Mouse (Mus musculus) cerebellum, postnatal 36 days (tissue): ENCODE measurements around the gene Ikzf1.

Experiments used
- DNase-seq, 2 experiments: peaks; one replicate each; pipeline ENCODE4 v3.0.0; 2021 to 2022; ENCODE audit warnings: mixed read lengths in 2 of 2

The Ikzf1 gene

DNA sequence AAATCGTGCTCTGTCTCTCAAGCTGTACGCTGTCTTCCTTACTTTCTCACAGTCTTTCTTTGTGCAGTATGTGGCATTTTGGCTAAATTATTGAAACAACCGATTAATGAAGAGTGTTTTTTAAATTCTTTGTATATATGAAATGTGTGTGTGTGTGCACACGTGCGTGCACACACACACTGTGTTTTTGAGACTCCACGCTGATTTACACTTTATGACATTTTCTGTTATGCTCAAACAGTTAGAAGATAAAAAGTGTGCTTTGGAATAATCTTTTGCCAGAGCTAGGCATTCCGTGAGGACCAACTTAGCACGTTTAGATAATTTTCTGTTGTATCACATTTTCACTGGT is 6.0 kb downstream of the Ikzf1 start:
- DNase-seq: no peak

DNA sequence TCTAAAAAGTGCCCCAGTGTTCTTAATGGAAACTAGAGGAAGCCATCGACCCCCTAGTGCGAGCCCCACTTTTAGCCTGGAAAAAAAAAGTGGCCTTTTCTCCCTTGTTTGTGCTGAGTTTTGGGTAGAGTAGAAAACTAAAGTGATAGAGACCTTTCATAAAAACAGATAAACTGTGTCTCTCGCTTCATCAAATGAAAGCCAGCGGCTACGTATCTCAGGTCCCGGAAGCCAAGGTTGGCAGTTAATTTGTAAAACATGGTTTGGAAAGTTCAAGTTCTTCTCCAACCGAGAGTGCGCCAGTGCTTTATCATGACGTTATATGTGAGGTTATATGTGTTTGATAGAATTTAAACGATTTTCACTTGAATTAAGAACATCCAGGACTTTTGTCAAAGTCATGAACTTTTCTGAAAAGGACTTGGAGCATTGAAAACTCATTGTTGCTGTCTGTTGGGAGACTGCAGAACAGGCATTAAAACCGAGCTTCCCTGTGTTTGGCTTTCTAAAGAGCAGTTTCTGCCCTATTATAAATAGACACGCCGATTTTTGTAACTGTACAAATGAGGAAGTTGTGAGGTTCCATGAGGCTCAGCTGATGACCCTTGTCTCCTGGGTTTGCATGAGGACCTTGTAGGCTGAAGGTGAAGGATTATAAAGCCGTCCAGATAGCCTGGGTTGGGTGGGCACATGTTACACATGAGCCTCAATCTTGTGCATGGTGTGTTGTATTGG is 6.7 kb downstream of the Ikzf1 start:
- DNase-seq: no peak

DNA sequence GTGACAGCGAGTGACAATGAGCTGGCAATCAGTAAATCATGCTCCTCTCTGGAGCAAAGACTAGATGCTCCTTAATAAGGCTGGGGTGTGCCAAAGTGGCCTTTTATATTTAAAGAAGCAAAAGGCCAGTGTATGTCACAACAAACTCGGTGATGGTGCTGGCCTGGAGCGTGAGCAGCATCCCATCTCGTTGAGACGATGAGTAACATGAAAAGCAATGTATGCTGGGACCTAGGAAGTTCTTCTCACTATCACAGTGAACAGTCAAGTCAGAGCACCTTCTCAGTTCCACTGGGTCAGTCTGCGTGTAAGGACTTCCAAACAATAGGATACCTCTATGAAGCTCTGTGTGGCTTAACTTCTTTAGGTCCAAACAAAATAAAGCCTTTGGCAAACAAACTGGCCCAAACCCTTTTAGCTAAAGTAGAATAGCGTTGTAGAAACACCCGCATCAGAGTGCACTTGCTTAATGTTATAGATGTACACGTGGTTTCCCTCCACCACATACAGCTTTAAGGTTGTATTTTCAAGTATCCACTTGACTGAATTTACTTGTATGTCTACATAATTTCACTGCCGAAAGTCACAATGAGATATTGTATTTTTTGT is 7.9 kb downstream of the Ikzf1 start:
- no peak for DNase-seq

DNA sequence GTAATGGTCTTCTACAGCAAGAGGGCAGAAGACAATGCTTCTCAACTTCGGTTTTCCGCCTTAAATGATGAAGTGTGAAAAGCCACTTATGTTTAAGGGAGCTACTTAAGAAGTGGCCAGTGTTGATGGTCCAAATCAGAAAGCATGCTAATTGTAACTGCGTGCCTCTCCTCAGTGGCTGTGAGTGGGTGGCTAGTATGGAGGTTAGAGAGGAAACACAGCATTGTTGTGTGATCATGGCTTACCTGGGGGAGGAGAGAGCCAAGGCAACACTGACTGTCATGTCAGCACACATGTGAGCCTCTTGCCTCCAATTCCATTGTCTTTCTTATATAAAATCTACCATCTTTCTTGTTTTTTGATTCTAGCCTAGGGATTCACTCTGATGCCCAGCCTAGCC is 8.6 kb downstream of the Ikzf1 start:
- DNase-seq: no peak

DNA sequence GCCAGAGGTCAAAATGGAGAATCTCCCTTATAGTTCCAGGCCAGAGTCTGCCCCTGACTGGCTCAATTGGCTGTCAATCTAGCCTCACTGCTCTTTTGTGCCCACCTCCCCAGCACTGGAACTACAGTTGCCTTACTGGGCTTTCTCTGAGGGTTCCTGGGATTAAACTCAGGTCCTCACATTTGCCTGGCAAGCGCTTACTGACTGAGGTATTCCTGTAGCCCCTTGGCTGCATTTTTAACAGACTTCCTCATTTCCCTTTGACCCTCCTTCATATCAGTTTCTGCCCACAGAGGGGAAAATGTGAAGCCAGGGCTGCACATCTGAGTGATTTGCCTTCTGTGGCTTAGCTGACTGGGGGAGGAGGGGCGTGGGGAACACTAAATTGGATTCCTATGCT is 9.3 kb downstream of the Ikzf1 start:
- no peak for DNase-seq

DNA sequence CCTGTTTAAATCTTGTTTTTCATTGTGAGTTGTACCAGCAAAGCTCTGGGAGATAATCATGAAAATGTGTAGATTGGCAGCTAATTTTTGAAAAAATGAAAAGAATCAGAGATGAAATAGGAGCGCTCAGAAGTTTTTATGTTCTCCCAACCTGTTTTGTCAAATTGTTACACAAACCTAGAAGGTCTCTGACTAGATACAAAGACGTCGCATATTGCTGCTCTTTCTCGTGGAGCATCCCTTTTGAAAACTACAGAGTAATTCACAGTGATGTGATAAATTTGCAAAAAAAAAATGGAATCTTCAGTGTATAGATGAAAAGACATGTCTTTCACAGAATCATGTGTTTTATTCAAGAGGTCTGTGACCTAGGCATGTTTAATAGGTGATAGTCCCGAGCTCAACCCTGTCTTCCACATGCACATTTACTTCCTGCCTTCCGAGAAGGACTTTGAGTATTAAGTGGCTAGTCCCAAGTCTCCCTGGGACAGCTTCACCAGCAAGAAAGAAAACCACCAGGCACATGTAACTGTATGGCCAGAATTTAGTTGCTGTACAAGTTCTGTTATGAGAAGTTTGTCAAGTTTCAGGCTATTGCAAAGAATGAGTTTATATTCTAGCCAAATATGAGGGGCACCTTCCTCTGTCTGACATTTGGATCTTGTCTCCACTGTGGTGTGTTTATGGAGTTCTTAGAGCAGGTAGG is 9.8 kb downstream of the Ikzf1 start:
- DNase-seq: no peak

DNA sequence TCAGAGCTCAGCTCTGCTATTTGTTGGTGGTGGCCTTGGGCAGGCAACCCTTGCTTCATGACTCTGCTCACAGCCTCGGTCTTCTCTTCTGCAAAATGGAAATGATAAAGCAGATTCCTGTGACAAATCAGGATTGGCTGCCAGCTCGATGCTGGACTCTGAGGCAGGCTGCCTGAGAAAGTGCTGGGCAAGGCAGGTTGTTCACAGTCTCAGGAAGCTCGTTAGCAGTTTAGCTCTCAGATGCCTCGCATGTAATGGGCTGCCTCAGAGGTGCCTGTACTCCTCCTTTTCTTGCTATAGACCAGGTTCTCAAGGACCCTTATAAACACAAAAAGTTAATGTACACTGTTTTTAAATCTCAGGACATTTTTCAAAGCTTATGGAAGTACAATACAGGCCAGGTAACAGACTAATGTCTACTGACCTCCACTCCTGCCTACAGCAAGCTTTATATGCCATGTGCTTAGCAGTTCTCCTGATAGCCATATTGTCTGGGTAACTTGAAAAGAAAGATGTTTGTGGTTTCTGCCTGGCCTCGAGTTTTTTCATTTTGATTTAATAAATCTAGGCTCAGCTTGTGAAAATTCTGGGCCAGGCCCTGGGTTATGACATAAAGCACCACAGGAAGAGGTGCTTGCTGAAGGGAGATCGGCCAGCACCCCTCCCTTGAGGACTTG is 10.5 kb downstream of the Ikzf1 start:
- DNase-seq: no peak

DNA sequence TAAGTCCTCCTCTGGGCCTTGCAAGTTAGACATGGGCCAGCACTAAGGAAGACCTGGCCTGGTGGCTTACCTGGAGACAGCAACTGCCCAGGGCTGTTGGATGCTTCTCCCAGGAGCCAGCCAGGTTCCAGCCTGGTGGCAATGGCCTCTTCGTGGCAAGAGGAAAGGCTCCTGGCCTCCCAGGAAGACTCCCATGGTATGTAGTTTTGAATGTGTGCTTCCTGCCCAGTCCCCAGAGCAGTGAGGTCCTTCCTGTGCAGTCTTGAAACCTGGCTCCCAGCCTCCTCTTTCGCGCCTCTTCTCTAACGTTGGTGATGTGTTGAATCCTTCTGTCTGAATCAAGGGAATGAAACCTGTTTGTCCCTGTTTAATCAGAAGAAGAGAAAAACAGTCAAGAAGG is 11.1 kb downstream of the Ikzf1 start:
- no peak for DNase-seq

DNA sequence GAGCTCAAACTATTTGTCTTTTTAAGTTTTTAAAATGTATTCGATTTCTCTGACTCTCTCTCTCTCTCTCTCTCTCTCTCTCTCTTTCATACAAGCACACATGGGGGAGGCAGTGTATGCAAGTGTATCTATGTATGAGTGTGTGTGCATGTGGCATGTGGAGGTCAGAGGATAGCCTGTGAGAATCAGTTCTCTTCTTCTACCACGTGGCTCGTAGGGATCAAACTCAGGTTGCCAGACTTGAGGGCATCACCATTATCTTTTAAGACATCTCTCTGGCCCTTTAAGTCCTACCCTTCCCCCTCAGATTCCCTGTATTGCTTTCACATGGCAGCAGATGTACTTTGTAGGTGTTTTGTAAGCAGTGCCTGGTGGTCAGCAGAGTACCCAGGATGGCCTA is 12.0 kb downstream of the Ikzf1 start:
- no peak for DNase-seq

DNA sequence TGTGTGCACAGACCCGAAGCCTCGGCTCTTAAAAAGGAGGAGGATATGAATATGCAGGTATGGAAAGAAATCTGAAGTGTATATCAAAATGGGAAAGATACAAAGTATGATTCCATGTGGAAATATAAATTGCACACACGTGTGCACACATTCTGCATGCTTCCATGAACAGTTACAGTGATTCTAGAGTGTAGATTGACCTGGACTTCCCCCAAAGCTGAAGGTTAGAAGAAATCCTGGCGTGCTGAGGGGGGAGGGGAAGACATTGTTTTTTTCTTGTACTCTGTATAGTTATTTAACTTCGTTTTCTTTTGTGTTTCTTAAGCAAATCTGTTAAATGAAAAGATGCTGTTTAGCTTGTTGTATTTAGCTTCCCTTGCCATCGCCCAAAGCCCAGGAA is 16.6 kb downstream of the Ikzf1 start:
- DNase-seq: no peak

DNA sequence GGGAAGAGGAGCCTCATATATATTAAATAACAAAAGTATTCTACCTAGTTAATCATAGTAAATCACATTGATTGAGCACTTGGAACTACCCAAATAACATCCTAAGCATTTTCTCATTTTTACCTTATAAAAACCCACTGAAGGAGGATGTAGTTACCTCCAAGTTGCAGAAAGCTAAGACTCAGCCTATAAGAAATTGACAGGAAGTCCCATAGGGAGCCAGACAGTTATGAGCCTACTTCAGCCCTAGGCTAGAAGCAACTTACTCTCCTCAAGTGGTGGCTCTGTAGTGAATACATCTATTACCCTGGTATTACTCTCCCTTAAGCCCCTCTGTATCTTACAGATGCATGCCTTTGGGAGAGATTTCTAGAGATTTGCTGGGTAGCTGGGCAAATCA is 19.0 kb downstream of the Ikzf1 start:
- no peak for DNase-seq

DNA sequence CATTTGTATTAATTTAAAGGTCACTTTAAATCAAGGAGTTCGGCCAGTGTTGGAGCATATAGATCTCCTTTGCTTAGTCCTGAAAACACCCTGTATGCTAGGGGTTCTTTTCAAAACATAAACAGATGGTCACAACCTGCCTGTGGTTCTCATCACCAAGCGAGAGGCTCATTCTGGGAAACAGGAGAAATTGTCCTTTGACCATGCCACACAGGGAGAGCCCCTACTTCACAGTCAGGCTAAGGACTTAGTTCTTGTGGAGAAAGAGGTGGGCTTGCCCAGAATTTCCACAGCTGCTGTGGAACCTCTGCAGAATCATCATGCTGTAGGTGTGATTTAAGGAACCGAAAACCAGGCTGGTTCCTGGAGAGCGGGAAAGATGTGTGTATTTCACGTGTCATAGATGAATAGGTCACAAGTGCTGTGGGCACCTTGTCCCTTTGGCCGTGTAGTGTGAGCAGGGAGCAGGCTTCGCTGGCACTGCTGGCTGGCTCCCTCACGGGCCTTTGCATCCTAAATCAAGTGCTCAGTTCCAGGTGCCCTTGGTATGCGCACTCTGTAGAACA is 23.4 kb downstream of the Ikzf1 start:
- DNase-seq: no peak

DNA sequence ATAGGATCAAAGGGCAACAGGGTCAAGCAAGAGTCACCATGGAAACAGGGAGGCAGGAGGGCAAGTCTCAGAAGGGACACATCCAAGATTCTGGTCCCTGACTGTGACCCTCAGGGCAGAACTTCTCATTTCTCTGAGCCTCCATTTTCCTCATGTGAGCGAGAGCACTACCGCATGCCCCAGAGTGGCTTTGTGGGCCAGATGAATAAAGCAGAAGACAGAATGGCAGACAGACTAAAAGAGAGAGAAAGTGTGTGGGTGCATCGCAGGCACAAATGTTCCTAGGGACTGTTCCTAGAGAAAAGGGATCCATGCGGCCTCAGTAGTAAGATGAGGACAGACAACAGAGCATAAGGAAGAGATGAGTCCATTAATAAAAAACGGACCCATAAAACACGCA is 24.5 kb downstream of the Ikzf1 start:
- no peak for DNase-seq

DNA sequence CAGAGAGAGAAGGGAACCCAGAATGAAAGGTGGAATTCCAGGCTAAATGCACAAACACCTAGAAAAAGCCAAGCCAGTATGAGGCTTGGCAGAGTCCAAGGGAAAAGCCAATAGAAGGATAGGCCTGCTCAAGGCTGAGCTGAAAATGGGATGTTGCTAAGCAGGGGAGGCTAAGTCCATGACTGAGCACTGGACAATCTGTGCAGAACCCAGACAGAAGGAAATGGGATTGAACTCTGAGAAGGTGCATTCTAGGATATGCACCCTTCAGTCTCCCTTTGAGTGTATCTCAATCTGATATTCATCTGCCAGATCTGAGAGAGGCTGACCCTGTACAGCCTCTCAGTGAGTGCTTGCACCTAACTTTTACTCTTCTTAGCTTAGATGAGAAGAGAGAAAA is 25.9 kb downstream of the Ikzf1 start:
- no peak for DNase-seq

DNA sequence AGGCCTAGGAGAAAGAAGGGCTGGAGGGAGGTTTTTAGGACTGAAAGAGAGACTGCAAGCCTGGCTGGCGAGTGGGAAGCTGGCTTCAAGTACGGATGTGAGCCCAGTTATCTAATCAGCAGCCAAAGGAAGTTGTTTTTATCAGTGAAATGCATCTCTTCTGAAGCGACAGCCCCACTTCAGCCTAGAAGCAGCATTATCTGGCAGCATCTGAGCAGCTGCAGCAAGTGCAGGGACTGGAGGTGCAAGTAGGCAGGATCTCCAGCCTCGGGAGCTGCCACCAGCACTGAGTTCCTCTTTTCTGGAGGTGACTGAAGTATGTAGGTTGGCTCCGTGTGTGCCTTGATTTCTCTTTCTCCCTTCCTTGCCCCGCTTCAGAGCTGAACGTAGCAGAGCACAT is 26.9 kb downstream of the Ikzf1 start:
- DNase-seq: no peak

DNA sequence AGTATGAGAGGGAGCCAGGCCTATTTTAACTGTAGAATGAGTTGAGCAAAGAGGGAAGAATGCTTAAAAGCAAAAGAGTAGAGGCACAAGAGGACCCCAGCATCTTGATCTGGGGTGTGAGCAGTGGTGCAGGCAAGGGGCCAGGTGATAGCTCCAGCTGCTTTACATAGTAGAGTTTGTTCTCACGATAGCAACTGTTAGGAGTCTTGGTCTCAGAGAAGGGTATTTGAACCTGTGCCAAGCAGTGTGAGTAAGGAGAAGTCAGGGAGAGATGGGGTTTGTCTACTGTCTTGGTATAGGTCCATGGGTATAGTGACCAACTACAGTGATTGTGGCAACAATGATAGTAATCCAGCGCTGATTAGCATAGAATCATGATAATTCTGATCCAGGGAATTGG is 29.9 kb downstream of the Ikzf1 start:
- no peak for DNase-seq

DNA sequence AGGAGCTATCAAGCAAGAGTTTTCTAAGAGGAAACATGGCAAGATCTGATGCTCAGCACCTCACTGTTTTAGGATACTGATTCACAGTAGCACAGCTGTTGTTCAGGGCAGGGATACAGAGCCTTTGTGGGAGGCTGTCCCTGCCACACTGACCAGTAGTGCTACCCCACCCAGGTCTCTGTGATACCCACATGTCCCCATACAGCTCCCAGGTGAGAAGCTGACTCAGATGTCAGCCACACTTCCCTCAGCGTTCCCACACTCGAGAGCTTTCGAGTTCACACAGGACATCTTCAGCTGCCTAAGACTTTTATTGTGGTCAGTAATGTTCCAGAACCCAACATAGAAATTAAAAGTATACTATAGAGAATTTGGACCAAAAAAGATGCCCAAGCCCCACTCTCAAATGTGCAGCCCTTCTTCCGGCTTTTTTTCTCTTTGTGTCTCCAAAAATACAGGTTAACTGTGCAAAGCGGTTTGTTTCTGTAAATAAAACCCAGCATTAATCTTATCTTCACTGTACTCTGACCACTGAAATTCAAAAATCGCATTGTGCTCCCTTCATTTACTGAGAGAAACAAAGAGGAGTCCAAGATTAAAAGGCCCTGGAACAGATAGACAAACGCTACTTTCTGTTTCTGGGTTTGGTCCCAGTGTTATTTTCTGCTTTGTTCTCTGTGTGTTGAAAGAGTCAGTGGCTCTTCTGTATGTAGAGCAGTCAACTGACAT is 31.3 kb downstream of the Ikzf1 start:
- DNase-seq: no peak

DNA sequence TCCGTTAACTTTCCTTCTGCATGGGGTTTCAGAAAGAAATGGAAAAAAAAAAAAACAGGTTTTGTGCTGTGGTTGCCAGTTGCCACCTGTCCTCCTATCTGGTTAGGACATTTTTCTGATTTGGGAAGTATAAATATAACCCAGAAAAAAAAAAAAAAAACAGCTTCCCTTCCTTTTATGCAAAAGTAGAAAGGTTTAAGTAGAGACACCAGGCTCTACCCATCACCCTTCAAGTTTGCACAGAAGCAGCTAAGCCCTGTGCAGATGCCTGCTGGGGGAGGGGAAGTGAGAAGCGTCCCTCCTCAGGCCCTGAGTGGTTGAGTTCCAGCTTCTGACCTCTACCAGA is 31.9 kb downstream of the Ikzf1 start:
- DNase-seq: no peak

DNA sequence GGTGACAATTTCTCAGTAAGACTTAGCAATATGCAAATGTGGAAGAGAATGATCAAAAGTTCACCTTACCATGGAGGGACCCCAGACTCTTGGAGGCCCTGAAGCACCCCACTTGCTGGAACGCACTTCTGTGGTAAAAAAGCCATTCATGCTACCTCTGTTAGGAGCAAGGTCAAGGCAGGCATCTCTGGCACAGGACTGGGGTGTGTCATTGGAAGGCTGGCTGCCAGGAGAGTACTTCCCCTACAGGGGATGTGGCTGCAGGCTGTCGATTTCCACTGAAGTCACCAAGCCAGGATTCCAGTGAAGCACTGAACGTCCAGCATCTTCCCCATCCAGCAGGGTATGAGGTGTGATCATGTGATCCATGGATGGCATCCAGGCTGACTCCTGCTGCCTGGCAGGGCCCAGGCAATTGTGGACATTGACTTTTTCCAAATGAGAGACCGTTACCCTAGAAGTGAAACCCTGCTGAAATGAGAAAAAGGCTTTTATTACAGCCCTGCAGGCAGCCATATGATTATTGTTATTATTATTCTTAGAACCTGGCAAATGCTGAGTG is 32.9 kb downstream of the Ikzf1 start:
- no peak for DNase-seq

DNA sequence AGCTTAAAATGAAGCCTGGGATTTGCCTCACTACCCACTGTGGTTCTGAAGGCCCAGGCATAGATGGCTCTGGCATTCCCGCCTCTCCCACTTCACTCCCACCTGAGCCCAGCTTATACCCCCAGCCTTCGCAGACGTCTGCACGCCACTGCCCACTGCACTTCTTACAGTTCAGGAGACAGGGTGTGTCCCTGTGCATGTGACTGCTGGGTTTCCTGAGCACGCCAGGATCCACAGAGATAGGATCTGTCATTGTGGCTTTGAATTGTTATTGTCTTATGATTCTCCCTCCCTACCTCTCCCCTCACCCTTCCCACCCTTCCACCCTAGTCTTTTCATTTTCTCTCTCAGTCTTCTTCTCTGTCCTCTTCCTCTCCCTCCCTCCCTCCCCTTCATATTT is 34.9 kb downstream of the Ikzf1 start:
- no peak for DNase-seq

DNA sequence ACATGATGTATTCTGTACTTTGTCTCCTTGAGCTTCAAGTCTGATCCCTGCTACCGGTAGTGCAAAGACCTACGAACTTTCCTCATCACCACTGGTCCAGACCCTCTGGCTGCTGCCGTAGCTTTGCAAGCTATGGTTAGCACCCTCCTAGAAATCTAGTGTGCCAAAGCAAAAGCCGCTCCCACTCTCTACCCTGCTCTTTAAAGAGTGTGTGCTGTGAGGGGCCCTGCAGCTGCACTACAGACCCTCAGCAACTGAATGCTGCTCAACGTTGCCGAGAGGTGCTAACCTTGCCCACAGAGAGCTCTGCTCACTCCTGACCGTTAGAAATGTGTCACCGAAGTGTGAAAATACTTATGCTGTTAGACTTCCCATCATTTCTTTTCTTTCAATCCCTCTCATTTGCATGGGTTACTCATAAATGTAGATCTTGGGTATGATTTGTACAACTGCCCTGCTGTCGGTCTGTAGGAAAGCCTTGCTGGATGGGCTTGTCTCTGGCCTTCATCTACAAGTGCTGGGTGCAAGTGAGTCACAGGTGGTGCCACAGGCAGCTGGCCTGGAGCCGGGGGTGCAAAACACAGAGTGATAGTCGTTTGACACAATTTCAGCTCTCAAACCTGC is 40.6 kb downstream of the Ikzf1 start:
- no peak for DNase-seq

DNA sequence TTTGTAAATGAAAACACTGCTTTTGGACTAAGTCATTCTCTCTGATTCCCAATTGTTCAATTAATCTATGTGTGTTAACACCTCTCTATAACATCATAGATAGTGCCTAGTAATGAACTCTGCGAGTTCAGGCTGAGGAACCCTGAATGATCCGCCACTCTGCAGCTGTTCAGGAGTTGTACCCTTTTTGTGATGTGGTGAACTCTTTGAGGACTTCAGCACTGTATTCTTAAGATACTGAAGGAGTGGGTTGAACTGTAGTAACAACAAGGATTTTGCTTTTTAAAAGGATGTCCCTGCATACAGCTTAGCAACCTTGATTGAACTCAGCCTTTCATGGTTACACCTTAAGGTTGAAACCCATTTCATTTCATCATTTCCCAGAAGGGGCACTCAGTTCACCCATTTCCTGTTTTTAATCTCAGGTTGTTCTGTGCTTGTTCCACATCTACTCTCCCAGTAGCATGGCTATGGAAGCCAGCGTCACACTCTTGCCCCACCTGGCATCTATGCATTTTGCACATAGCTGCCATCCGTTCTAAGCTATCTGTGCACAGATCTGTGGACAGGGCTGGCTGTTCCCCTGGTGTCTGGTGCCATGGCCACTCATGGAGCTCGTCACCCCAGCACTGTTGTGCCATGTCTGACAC is 41.2 kb downstream of the Ikzf1 start:
- no peak for DNase-seq
